Mouse (Mus musculus) lung, postnatal 0 days (tissue): ENCODE results near the gene Bspry. TPM values are rescaled to one million over a fixed set of nuclear protein-coding genes. Genes with fewer than 3 reads are reported as not detected.
"Not testable (repeated sequence)": the region's sequence is repeated elsewhere in the genome, so short reads cannot be mapped to it uniquely, and the experiment has no call there.

ENCODE experiments used
- ATAC-seq: fragments of 200-750 bp; cut with Nextera tagmentation; 2 replicates; pipeline ENCODE4 v1.8.0; 2017; ENCODE audit warnings: moderate library complexity
- DNase-seq: peaks from one replicate; pipeline ENCODE4 v3.0.0-alpha.2; 2016; ENCODE audit warnings: low spot score
- H3K27ac ChIP-seq: fragments of 300-500 bp; sonication (generic); 2 replicates; pipeline ENCODE4 v1.5.1; 2014; ENCODE audit warnings: antibody characterized with exemption, mild to moderate bottlenecking, low read length, mixed read lengths
- H3K27me3 ChIP-seq: fragments of 300-500 bp; sonication (generic); replicated peaks from 2 replicates; pipeline ENCODE4 v1.6.1; 2014; ENCODE audit warnings: low read length, mixed read lengths; ENCODE audit not compliant: insufficient read depth
- H3K36me3 ChIP-seq: fragments of 300-500 bp; sonication (generic); 2 replicates; pipeline ENCODE4 v1.6.1; 2014; ENCODE audit warnings: low read length, mixed read lengths; ENCODE audit not compliant: insufficient read depth
- H3K4me1 ChIP-seq: fragments of 300-500 bp; sonication (generic); 2 replicates; pipeline ENCODE4 v1.6.1; 2014; ENCODE audit warnings: antibody characterized with exemption, low read depth, low read length, mixed read lengths; ENCODE audit not compliant: insufficient read depth
- H3K4me2 ChIP-seq: fragments of 300-500 bp; sonication (generic); replicated peaks from 2 replicates; pipeline ENCODE4 v1.6.1; 2014; ENCODE audit warnings: low read depth, mild to moderate bottlenecking, low read length, moderate library complexity, mixed read lengths
- H3K4me3 ChIP-seq: fragments of 300-500 bp; sonication (generic); 2 replicates; pipeline ENCODE4 v1.5.1; 2014; ENCODE audit warnings: low read depth, low read length
- H3K9ac ChIP-seq: fragments of 300-500 bp; sonication (generic); replicated peaks from 2 replicates; pipeline ENCODE4 v1.6.1; 2014; ENCODE audit warnings: low read depth, mild to moderate bottlenecking
- H3K9me3 ChIP-seq: fragments of 300-500 bp; sonication (generic); 2 replicates; pipeline ENCODE4 v1.6.1; 2016; ENCODE audit warnings: low read length, mixed read lengths
- CTCF ChIP-seq: IDR thresholded peaks from 2 replicates; pipeline ENCODE4 v1.5.1; 2016; ENCODE audit warnings: antibody characterized with exemption, mild to moderate bottlenecking
- EP300 ChIP-seq: IDR thresholded peaks from 2 replicates; pipeline ENCODE4 v1.6.1; 2016; ENCODE audit warnings: antibody characterized with exemption, mild to moderate bottlenecking, control low read depth
- WGBS: fragments of 180-500 bp; shearing (Covaris S2); extraction: QIAGEN DNeasy Blood & Tissue Kit; methylation state at CpG from one replicate; pipeline ENCODE4 v1.1.7; 2014; 5-methylcytosine and 5-hydroxymethylcytosine counted together
- polyA plus RNA-seq: library from polyadenylated mRNA; unstranded; fragments of >200 nt; fragmentation: Nextera tagmentation; extraction: Ambion mirVana; gene quantifications from 2 replicates; pipeline ENCODE4 v1.2.1, GENCODE M21; 2015

Bspry gene
- polyA plus RNA-seq, 1 experiment from 2014 or later, result 33.0 TPM

DNA sequence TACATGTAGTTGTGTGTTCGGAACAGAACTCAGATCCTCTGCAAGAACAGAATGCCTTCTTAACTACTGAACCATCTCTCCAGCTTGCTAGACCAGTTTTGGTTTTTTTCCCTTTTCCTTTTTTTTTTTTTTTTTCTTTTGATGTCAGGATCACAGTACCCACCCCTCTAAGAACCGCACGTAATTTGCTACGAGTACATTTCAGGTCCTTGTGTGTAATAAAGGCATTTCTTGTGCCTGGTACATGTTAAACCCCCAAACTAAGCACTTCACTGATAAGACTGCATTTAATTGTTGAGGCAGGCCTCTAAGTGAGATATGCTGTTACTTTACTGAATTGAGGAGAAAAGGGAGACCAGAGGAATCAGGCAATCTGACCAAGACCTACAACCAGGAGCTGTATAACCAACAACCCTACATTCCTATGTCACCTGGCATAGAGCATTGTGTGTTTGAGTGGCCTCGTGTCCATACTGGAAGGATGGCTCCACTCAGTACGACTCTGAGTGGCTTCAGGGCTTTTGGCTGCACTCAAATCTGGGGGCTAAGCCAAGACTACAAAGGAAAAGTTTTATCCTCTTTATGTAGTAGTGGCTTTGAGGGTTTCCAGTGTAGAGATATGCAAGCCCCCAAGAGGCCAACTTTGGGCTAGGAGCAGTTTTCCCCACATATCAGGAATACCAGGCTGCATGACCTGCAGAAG is 2.2 kb upstream of the Bspry start:
- TF ChIP-seq CTCF, result no peak
- TF ChIP-seq EP300, result peak; percentile 16; the same call in 1 of the 2 replicates
- no peak overlapping the region for H3K4me3 ChIP-seq
- 54% methylated on average over 6 of the region's 6 CpGs for WGBS
- no peaks in the 10 kb centered on the region for H3K27me3 ChIP-seq
- DNase-seq (peak; percentile 63), ATAC-seq (peak; percentile 66)
- H3K4me1 ChIP-seq, result no peaks in the 10 kb centered on the region; the same call in 1 of the 2 replicates
- H3K9ac ChIP-seq, result no peak overlapping the region
- no peaks in the 10 kb centered on the region for H3K9me3 ChIP-seq
- H3K27ac ChIP-seq, result peak overlapping the region; percentile 47
- H3K4me2 ChIP-seq, result no peak overlapping the region
- no peaks in the 10 kb centered on the region for H3K36me3 ChIP-seq

DNA sequence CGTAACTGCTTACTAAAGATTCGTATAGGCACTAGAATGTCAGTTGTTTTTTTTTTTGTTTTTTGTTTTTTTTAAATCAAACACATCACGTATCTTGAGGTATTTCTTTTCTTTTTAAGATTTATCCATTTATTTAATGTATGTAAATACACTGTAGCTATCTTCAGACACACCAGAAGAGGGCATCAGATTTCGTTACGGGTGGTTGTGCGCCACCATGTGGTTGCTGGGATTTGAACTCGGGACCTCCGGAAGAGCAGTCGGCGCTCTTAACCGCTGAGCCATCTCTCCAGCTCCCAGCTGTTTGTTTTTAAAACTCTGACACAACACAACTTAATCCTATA is 288 bp upstream of the Bspry start:
- not testable (repeated sequence) for ATAC-seq, H3K27me3 ChIP-seq, H3K9ac ChIP-seq, H3K9me3 ChIP-seq, DNase-seq, H3K36me3 ChIP-seq, H3K4me1 ChIP-seq
- WGBS, result 14% methylated on average over 11 of the region's 11 CpGs
- H3K4me2 ChIP-seq, result peak overlapping the region; percentile 76
- peak overlapping the region; percentile 51 for H3K4me3 ChIP-seq
- TF ChIP-seq CTCF, result peak; percentile 69
- H3K27ac ChIP-seq, result 0 out of 2 replicates have a peak overlapping the region, but pooled peaks have one; percentile 80

DNA sequence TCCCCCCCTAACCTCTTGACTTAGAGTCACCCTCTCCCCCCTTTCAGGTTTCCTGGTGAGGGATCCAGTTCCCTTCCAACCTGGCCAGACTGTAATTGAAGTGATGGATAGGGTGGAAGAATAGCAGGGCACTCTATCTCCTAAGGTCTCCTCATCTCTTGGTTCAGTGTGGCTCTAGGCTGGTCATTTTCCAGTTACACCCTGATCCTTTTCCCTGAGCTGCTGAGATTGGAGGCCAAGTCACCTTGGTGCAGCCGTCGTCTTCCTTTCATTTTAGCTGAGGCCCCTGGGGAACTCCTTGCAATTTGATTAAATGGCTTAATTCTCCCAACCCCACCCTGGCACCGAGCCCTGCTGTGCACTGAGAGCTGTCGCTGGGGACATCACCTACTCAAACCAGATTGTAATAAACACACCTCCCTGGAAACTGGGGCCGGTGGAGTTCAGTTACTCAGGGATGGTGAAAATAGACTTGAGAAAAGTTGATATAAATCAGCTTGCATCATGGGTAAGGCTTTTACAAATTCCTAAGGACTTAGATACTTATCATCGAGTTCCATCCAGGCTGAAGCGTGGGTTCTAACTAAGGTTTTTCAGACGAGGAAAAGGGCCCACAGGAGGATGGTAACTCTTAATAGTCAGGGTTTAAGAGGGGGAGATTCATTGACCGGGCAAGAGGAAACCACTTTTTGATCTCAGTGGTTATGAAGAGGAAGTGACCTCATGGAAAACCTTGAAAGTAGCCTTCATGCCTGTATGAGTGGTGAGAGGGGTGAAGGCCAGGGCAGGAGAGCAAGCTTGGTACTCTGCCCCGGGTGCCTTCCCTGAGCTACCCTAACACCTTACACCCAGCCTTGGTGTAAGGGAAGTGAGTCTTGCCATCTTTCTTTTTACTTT is 1.1 kb downstream of the Bspry start:
- no peaks in the 10 kb centered on the region for H3K36me3 ChIP-seq
- H3K4me1 ChIP-seq, result peaks cover 6% of the 10 kb centered on the region; the same call in 1 of the 2 replicates
- peak overlapping the region; percentile 6; the same call in 1 of the 2 replicates for H3K27ac ChIP-seq
- peak; percentile 55 for DNase-seq
- no peaks in the 10 kb centered on the region for H3K9me3 ChIP-seq
- H3K27me3 ChIP-seq, result no peaks in the 10 kb centered on the region
- peak overlapping the region; percentile 76 for H3K4me2 ChIP-seq
- peak overlapping the region; percentile 51 for H3K4me3 ChIP-seq
- TF ChIP-seq CTCF (no peak), EP300 (no peak)
- no peak overlapping the region for H3K9ac ChIP-seq
- no peak for ATAC-seq
- 20% methylated on average over 10 of the region's 10 CpGs for WGBS

DNA sequence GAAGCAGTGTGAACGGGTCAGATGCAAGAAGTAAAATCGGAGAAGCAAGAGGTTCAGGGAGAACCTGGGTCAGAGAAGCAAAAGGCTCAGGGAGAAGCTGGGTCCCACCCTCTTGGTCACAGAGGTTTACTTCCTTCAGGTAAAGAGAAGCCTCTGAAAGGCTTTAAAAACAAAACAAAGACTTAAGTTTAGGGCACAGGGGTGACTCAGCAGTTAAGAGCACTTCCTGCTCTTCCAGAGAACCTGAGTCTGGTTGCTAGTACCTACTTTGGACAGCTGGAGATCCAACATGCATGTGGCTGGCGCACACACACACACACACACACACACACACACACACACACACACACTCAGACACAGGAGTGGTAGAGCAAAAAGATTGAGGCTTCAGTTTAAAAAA is 5.1 kb downstream of the Bspry start:
- no peak for ATAC-seq

DNA sequence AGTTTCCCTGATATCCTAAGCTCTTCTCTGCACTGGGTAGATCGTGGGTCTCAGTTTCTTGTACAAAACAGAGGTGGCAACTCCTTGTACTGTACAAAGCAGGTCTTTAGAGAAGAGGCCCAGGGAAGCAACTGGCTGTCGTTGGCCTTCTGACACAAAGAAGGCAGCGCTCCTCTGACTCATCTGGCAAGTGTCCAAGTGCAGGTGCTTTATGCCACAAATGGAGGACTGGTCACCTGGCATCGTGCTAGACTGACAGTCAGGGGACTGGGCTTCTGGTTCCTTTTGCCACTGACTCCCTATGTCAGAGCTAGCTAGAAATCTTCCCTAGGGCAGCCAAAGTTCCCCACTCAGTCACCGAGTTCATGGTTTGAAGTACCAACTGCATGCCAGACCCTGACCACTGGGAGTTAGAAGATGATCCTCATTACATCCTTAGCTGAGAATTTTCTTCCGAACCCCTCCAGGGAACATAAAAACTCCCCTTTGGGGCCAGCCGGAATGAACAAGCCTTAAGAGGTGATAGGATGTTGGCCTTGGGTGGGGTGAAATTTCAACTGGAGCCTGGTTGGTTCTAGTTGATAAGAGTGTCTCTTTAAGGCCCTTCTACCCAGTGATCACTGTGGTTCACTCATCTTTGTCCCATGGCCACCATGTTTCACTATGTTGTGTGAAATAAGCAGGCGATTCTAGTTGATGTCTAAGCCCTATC is 5.8 kb downstream of the Bspry start:
- Histone ChIP-seq H3K27ac (0 out of 2 replicates have a peak overlapping the region, but pooled peaks have one; percentile 47), H3K27me3 (no peaks in the 10 kb centered on the region), H3K9me3 (no peaks in the 10 kb centered on the region), H3K36me3 (no peaks in the 10 kb centered on the region), H3K4me2 (no peak overlapping the region), H3K9ac (no peak overlapping the region), H3K4me3 (no peak overlapping the region), H3K4me1 (peaks cover 13% of the 10 kb centered on the region; the same call in 1 of the 2 replicates)
- ATAC-seq (peak; percentile 26), DNase-seq (peak; percentile 65)
- TF ChIP-seq CTCF, result no peak
- TF ChIP-seq EP300, result no peak
- 67% methylated on average over 8 of the region's 8 CpGs for WGBS

More for the DNA sequence above, 5.1 kb downstream of the Bspry start:
- Histone ChIP-seq H3K36me3 (no peaks in the 10 kb centered on the region), H3K9me3 (no peaks in the 10 kb centered on the region), H3K9ac (no peak overlapping the region), H3K4me1 (peaks cover 13% of the 10 kb centered on the region; the same call in 1 of the 2 replicates), H3K4me3 (no peak overlapping the region), H3K27me3 (no peaks in the 10 kb centered on the region), H3K4me2 (no peak overlapping the region), H3K27ac (0 out of 2 replicates have a peak overlapping the region, but pooled peaks have one; percentile 47)
- no peak for TF ChIP-seq CTCF
- TF ChIP-seq EP300, result no peak
- 63% methylated on average over 3 of the region's 3 CpGs for WGBS
- no peak for DNase-seq
